Mouse (Mus musculus): ENCODE results near the gene Ceacam5. TPM values are rescaled to one million over a fixed set of nuclear protein-coding genes. Genes with fewer than 3 reads are reported as not detected.

Ceacam5 gene
- polyA plus RNA-seq (2012; rRNA removed), result not detected in 2 replicates

DNA sequence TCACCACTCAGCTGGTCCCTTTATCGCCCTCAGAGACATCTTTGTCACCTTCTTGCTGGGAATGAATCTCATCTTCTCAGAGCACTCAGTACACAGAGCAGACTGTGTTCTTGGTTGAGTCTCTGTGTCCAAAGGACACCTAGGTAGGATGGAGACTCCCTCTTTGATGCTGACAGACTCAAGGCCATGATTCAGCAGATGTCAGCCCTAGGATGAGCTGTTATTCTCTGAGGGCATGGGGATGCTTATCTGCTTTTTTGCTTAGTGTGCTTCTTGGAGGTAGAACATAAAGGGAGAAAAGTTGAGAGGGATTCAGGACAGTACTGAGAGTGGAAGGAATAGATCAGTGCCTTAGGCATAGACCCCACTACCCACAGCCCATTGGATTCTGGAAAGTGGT is at the start of gene Ceacam5:
Ceacam5 (plus strand) TSS at position 301 of the 400 bp plus-strand sequence.
- H3K4me3 ChIP-seq (ENCODE audit: low read depth, low read length), result no peak within 1 kb of the TSS
- no peaks in the 10 kb centered on the region for H3K4me1 ChIP-seq (ENCODE audit: control insufficient read depth, insufficient read depth, insufficient read length, low read length)
- TF ChIP-seq CTCF (IDR thresholded peaks at IDR 0.05; ENCODE audit: extremely low read depth, insufficient read length, insufficient replicate concordance, low read depth, low read length) (no peak), POLR2A (IDR thresholded peaks at IDR 0.05; ENCODE audit: low read depth, low read length) (no peak)
- WGBS, result 36% methylated on average over 1 of the region's 1 CpGs
- no peak within 1 kb of the TSS for H3K27ac ChIP-seq (ENCODE audit: insufficient read depth, low read depth, low read length)
- H3K27me3 ChIP-seq (ENCODE audit: control insufficient read depth, insufficient read depth, low read length), result no peaks in the 10 kb centered on the region
- H3K36me3 ChIP-seq (ENCODE audit: control insufficient read depth, insufficient read depth, low read length), result no peaks in the 10 kb centered on the region

Other genes with a start within 250 kb of the Ceacam5 start
- gene Ceacam14, start 99.4 kb downstream of the Ceacam5 start, polyA plus RNA-seq (2012; rRNA removed), result not detected in 2 replicates
- gene Gm5155, start 158.5 kb downstream of the Ceacam5 start, polyA plus RNA-seq (2012; rRNA removed), result not detected in 2 replicates

Data from small intestine, adult 2 months (tissue).